30 mouse cellular contexts compared by ENCODE assay signal in the genomic region with DNA sequence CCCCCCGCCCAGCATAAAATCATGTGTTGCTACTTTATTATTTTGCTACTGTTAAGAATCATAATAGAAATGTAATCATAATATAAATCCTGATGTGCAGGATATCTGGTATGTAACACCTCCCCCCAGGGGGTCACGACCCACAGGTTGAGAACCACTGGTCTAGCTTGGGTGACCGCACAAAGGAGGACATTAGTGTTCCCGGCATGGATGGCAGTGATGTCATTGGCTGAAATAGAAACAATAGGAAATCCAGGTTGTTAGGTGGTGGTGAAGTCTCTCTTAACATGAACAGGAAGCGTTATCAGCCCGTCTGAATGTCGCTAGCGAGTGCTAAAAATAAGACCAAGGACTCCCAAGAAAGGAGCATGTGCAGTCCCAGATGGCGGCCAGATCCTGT.
A peak's percentile ranks its signal among the peaks of the same experiment; 100 is the strongest.
DNase-seq lines count a peak whose midpoint lies in the region; ATAC-seq and TF ChIP-seq lines count a peak whose summit lies in the region.
"Had no signal": no experiment of that assay in that cellular context is flagged by ENCODE, and none has a peak within 500 bp of the region (broad histone marks: within the 10 kb centered on the region; RNA-seq: fewer than 3 reads in every experiment).

No protein-coding gene starts in this region.

- no peak overlapping the region for H3K27ac ChIP-seq in heart, embryonic 12.5 days (ENCODE audit: poor library complexity, severe bottlenecking)
- H3K27ac ChIP-seq in heart, postnatal 0 days (ENCODE audit: low read depth), result no peak overlapping the region
- no peak overlapping the region for H3K27ac ChIP-seq in lung, embryonic 14.5 days (ENCODE audit: low read depth)
- H3K27ac ChIP-seq: embryonic facial prominence, embryonic 10.5 days; embryonic facial prominence, embryonic 13.5 days; gastrocnemius, adult 2 months; heart, embryonic 13.5 days; hindbrain, embryonic 10.5 days; hindbrain, embryonic 13.5 days; intestine, embryonic 15.5 days had no signal

- H3K27me3 ChIP-seq in heart, embryonic 12.5 days (replicated peaks), result no peaks in the 10 kb centered on the region
- no peaks in the 10 kb centered on the region for H3K27me3 ChIP-seq in heart, postnatal 0 days (ENCODE audit: control insufficient read depth, insufficient read depth, low read length)
- H3K27me3 ChIP-seq in lung, embryonic 14.5 days (ENCODE audit: insufficient read depth, low read length), result no peaks in the 10 kb centered on the region
- H3K27me3 ChIP-seq: CH12.LX; embryonic facial prominence, embryonic 13.5 days; heart, embryonic 13.5 days; intestine, embryonic 15.5 days had no signal

- no peak overlapping the region for H3K4me3 ChIP-seq in heart, embryonic 12.5 days
- no peak overlapping the region for H3K4me3 ChIP-seq in heart, postnatal 0 days (ENCODE audit: low read depth, low read length)
- H3K4me3 ChIP-seq in lung, embryonic 14.5 days (ENCODE audit: low read depth, low read length), result no peak overlapping the region
- H3K4me3 ChIP-seq: embryonic facial prominence, embryonic 10.5 days; embryonic facial prominence, embryonic 13.5 days; erythroblast, embryonic 14.5 days; gastrocnemius, adult 2 months; heart, embryonic 13.5 days; hindbrain, embryonic 10.5 days; hindbrain, embryonic 13.5 days; intestine, embryonic 15.5 days had no signal

- H3K9ac ChIP-seq in heart, embryonic 12.5 days, result no peak overlapping the region
- no peak overlapping the region for H3K9ac ChIP-seq in heart, postnatal 0 days (replicated peaks; ENCODE audit: low read depth, low read length)
- no peak overlapping the region for H3K9ac ChIP-seq in lung, embryonic 14.5 days
- H3K9ac ChIP-seq: embryonic facial prominence, embryonic 13.5 days; forebrain, postnatal 0 days; heart, embryonic 13.5 days; hindbrain, embryonic 13.5 days; intestine, embryonic 15.5 days had no signal

- DNase-seq in heart, adult 11 months, result no peak
- peak; percentile 23 for DNase-seq in heart, postnatal 0 days (ENCODE audit: low spot score)
- no peak for DNase-seq in heart, adult 8-10 months (ENCODE audit: low spot score)
- peak; percentile 38 for DNase-seq in lung, embryonic 14.5 days
- DNase-seq in lung, postnatal 36 days, result no peak
- DNase-seq in adrenal gland, postnatal 25 days, result no peak
- DNase-seq: adrenal gland, adult 2 months; adrenal gland, postnatal 14 days; B cell, adult 2 months; cerebellum, adult 11-12 months; cerebellum, adult 8-10 months; cerebellum, postnatal 10 days; cerebellum, postnatal 36 days; embryo, embryonic 11 days; forebrain, postnatal 0 days; gastrocnemius, adult 2 months; gastrocnemius, postnatal 14 days; heart, postnatal 14 days; kidney, adult 11 months had no signal

- 37% methylated on average over 9 of the region's 9 CpGs for WGBS in heart, embryonic 12.5 days
- 23% methylated on average over 9 of the region's 9 CpGs for WGBS in heart, postnatal 0 days
- 75% methylated on average over 9 of the region's 9 CpGs for WGBS in lung, embryonic 14.5 days

- H3K9me3 ChIP-seq in heart, embryonic 12.5 days (replicated peaks), result 0 out of 2 replicates have a peak, but pooled peaks cover 11% of the 10 kb centered on the region
- no peaks in the 10 kb centered on the region for H3K9me3 ChIP-seq in heart, postnatal 0 days (replicated peaks; ENCODE audit: control insufficient read depth, low read length)
- no peaks in the 10 kb centered on the region for H3K9me3 ChIP-seq in lung, embryonic 14.5 days (ENCODE audit: low read depth, low read length)
- H3K9me3 ChIP-seq: embryonic facial prominence, embryonic 10.5 days; embryonic facial prominence, embryonic 13.5 days; hindbrain, embryonic 10.5 days; hindbrain, embryonic 13.5 days; intestine, embryonic 15.5 days had no signal

- ATAC-seq in heart, embryonic 12.5 days (ENCODE audit: insufficient number of reproducible peaks, low FRiP score), result peak; percentile 45; the same call in 1 of the 2 replicates
- peak; percentile 71 for ATAC-seq in heart, postnatal 0 days (ENCODE audit: insufficient read depth, low read depth)
- ATAC-seq in lung, embryonic 14.5 days (ENCODE audit: insufficient read depth), result peak; percentile 54; the same call in 1 of the 2 replicates
- ATAC-seq: forebrain, embryonic 14.5 days; forebrain, postnatal 0 days; hindbrain, embryonic 16.5 days; intestine, embryonic 15.5 days had no signal

- no peak overlapping the region for H3K4me2 ChIP-seq in heart, embryonic 12.5 days
- H3K4me2 ChIP-seq in heart, postnatal 0 days (ENCODE audit: low read depth, low read length), result no peak overlapping the region
- H3K4me2 ChIP-seq in lung, embryonic 14.5 days, result no peak overlapping the region
- H3K4me2 ChIP-seq: embryonic facial prominence, embryonic 13.5 days; heart, embryonic 13.5 days; hindbrain, embryonic 13.5 days; intestine, embryonic 15.5 days had no signal

- H3K36me3 ChIP-seq in heart, embryonic 12.5 days, result no peaks in the 10 kb centered on the region
- H3K36me3 ChIP-seq in heart, postnatal 0 days (replicated peaks; ENCODE audit: control insufficient read depth, insufficient read depth, low read length), result no peaks in the 10 kb centered on the region
- H3K36me3 ChIP-seq in lung, embryonic 14.5 days (ENCODE audit: insufficient read depth), result no peaks in the 10 kb centered on the region
- H3K36me3 ChIP-seq: embryonic facial prominence, embryonic 10.5 days; embryonic facial prominence, embryonic 13.5 days; heart, embryonic 13.5 days; hindbrain, embryonic 10.5 days; hindbrain, embryonic 13.5 days; intestine, embryonic 15.5 days had no signal

- H3K4me1 ChIP-seq in heart, embryonic 12.5 days (replicated peaks), result 0 out of 2 replicates have a peak, but pooled peaks cover 16% of the 10 kb centered on the region
- no peaks in the 10 kb centered on the region for H3K4me1 ChIP-seq in heart, postnatal 0 days (ENCODE audit: control insufficient read depth, insufficient read depth)
- no peaks in the 10 kb centered on the region for H3K4me1 ChIP-seq in lung, embryonic 14.5 days (ENCODE audit: insufficient read depth)
- H3K4me1 ChIP-seq: intestine, embryonic 15.5 days had no signal

- no peak for TF ChIP-seq EP300 in heart, postnatal 0 days (IDR thresholded peaks at IDR 0.05; ENCODE audit: low read depth)

- TF ChIP-seq CTCF in heart, postnatal 0 days (IDR thresholded peaks at IDR 0.05; ENCODE audit: low read depth), result no peak
- no peak for TF ChIP-seq CTCF in lung, embryonic 14.5 days (IDR thresholded peaks at IDR 0.05; ENCODE audit: low read depth)

Comparison
In these comparisons a context has a peak if more than half of its experiments do, and no peak if none do; other contexts are left out.
1. DNase-seq: peak in heart, postnatal 0 days (single experiment) and lung, embryonic 14.5 days (single experiment); none in heart, adult 11 months (single experiment), heart, adult 8-10 months (single experiment), lung, postnatal 36 days (single experiment) and adrenal gland, postnatal 25 days (single experiment).
2. Peak in every context shown above with its lines, with median percentiles within 50 percentile points of each other: ATAC-seq.